Mouse (Mus musculus): Measurements from ENCODE around the gene Rbfox3.

- TF ChIP-seq EP300 (IDR thresholded peaks at IDR 0.05; ENCODE audit: low read depth) (no peak), CTCF (IDR thresholded peaks at IDR 0.05; ENCODE audit: low read depth) (peak; percentile 12; the same call in 1 of the 2 replicates)
Observed at GRCm38 (mm10) chr11:118605570-118605969, 305.8 kb downstream of the Rbfox3 start.

All from liver, embryonic 14.5 days (tissue).